Mouse (Mus musculus) lung, adult 2 months (tissue): ENCODE results near the gene Ccdc28a. TPM values are rescaled to one million over a fixed set of nuclear protein-coding genes. Genes with fewer than 3 reads are reported as not detected.

Source experiments
- DNase-seq: peaks from one replicate; pipeline ENCODE4 v3.0.0; 2022
- H3K4me1 ChIP-seq: fragments of 200-500 bp; 2 replicates; pipeline ENCODE4 v1.6.1; 2011; ENCODE audit warnings: low read length; ENCODE audit not compliant: control insufficient read depth, insufficient read depth
- H3K4me3 ChIP-seq: fragments of 200-500 bp; replicated peaks from 2 replicates; pipeline ENCODE3; 2011; ENCODE audit warnings: low read depth, mild to moderate bottlenecking, control low read depth, low read length; ENCODE audit errors: extremely low read depth
- CTCF ChIP-seq: fragments of 200-500 bp; IDR thresholded peaks from 2 replicates; pipeline ENCODE4 v1.5.1; 2011; ENCODE audit warnings: mild to moderate bottlenecking, low read length, control low read depth; ENCODE audit not compliant: insufficient read depth
- POLR2A ChIP-seq: fragments of 200-500 bp; IDR thresholded peaks from 2 replicates; pipeline ENCODE4 v1.6.1; 2011; ENCODE audit warnings: low read depth, mild to moderate bottlenecking, control low read depth, low read length, borderline replicate concordance; ENCODE audit errors: extremely low read depth
- WGBS: fragments of 180-500 bp; shearing (Covaris S2); methylation state at CpG from one replicate; pipeline ENCODE4 v1.1.7; 2018; 5-methylcytosine and 5-hydroxymethylcytosine counted together
- polyA plus RNA-seq: library from polyadenylated mRNA; depleted of rRNA; stranded (reverse); fragments of >200 nt; gene quantifications from 2 replicates; pipeline ENCODE4 v1.2.3, GENCODE M21; 2012

The Ccdc28a gene
- polyA plus RNA-seq, 1 experiment: 13.7 TPM

GRCm38 (mm10) chr10:18224386-18224785 is 10.4 kb downstream of the Ccdc28a start:
- 84% methylated on average over 3 of the region's 3 CpGs for whole genome bisulfite sequencing
- Histone ChIP-seq H3K4me3 (no peak overlapping the region), H3K4me1 (no peaks in the 10 kb centered on the region)
- DNase-seq: no peak
- TF ChIP-seq POLR2A (no peak), CTCF (no peak)

GRCm38 (mm10) chr10:18219351-18219750 is 15.4 kb downstream of the Ccdc28a start:
- Histone ChIP-seq H3K4me1 (no peaks in the 10 kb centered on the region), H3K4me3 (no peak overlapping the region)
- no peak for TF ChIP-seq POLR2A
- TF ChIP-seq CTCF: no peak
- no peak for DNase-seq
- WGBS: 83% methylated on average over 10 of the region's 10 CpGs

DNA sequence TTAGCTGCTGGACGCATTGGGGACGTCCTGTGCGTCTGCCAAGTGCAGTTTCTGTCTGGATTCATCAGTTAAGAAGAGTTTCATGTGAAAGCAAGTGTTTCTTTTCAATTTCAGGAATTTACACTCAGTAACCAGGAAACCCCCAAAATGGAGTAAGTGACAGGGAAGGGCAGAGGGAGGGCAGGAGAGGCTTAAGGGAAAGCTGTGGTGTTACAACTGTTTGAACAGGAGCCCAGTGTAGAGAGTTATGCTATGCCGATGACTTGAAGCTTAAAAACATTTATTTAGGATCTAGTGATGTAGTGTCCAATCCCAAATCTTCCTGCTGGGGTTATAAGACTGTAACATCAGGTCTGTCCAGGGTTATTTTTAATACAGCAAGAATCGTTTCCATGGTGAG is 20.7 kb downstream of the Ccdc28a start:
- 77% methylated on average over 5 of the region's 5 CpGs for WGBS
- TF ChIP-seq POLR2A (no peak), CTCF (no peak)

DNA sequence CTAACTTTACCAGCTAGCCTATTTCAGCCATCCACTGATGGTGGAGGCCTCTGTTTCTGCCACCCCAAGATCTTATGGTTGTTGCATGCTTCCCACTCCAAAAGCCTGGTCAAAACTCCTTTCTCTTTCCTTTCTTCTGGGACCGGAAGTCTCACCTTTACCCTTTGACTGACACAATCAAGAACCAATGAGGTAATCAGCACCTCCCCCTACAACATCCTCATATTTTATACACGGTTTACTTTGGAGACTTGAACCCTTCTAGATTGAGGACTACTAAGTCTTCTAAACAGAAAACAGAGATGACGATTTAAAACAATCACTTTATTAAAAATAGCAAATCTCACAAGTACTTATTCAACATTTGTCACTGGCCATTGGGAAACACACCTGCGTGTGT is 21.4 kb downstream of the Ccdc28a start:
- Histone ChIP-seq H3K4me3 (no peak overlapping the region), H3K4me1 (peaks cover 2% of the 10 kb centered on the region; the same call in 1 of the 2 replicates)
- no peak for TF ChIP-seq POLR2A
- no peak for TF ChIP-seq CTCF
- 68% methylated on average over 4 of the region's 4 CpGs for WGBS
- DNase-seq: no peak

More for the DNA sequence above, 20.7 kb downstream of the Ccdc28a start:
- DNase-seq: no peak
- H3K4me3 ChIP-seq: no peak overlapping the region
- H3K4me1 ChIP-seq: peaks cover 2% of the 10 kb centered on the region; the same call in 1 of the 2 replicates

DNA sequence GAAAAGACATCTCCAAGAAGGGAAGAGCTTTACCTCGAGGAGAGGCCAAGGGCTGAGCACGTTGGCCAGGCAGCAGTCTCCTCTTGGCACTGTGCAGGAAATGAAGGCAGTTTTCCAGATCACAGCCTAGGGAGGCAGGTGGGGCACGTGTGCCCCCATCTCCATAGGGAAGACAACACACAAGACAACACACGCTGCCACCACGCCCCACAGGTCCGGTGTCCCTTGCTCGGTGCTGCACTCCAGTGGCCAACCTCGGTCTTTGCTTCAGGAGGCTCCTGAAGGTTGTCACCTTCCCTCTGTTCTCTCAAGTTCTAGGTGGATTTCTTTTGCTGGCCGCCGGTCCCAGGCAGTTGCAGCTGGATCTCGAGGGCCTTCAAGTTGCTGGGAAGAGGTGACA is 24.1 kb downstream of the Ccdc28a start, which contains the start of gene Ect2l:
Gene Ect2l, minus strand, starts transcription at position 165 of the 400 bp plus-strand sequence.
- peak; percentile 31 for DNase-seq
- Histone ChIP-seq H3K4me1 (peaks cover 2% of the 10 kb centered on the region; the same call in 1 of the 2 replicates), H3K4me3 (no peak within 1 kb of the TSS)
- TF ChIP-seq POLR2A (peak; percentile 35; the same call in 1 of the 2 replicates), CTCF (peak; percentile 67)
- 5% methylated on average over 11 of the region's 11 CpGs for WGBS

DNA sequence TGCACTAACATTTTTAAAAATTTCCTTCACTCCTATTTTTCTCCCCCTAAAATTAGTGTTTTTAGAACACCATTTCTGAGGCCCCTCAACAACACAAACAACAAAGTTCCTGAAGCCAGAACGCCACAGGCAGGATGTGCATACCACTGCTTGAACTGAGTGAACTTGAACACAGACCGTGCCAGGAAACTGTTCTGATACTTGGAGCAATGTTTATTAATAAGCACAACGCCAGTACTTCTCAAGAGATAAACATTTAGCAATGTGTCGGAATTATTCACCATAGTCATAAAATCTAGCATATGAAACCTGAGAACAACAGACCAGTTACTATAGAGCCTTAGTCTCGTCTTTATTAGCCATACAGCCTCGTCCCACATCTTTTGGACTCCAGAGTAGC is 24.7 kb downstream of the Ccdc28a start:
- DNase-seq: no peak
- no peak overlapping the region for H3K4me3 ChIP-seq
- peaks cover 2% of the 10 kb centered on the region; the same call in 1 of the 2 replicates for H3K4me1 ChIP-seq
- TF ChIP-seq POLR2A: no peak
- TF ChIP-seq CTCF: no peak
- WGBS: 35% methylated on average over 6 of the region's 6 CpGs

DNA sequence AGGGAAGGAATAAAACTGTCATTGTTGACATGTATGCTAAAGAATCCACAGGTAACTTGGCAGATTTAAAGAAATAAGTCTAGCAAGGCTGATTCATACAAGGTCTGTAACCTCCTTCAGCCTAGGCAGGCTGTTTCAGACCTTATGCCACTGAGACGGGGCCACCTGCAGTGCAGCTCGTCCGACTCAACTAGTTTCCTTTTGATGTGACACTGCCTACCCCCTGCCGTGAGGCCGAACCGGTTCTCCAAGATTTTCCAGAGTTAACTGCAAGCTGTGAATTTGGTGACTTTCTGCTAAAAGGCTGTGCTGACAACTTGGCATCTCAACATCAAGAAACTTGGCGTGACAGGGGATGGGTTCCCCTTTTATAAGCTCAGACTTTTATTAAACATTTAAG is 30.7 kb downstream of the Ccdc28a start:
- 52% methylated on average over 7 of the region's 7 CpGs for WGBS
- H3K4me1 ChIP-seq: no peaks in the 10 kb centered on the region

GRCm38 (mm10) chr10:18202401-18202800 is 32.4 kb downstream of the Ccdc28a start:
- no peak for DNase-seq
- no peak overlapping the region for H3K4me3 ChIP-seq
- no peak for TF ChIP-seq POLR2A
- TF ChIP-seq CTCF: no peak
- WGBS: 77% methylated on average over 3 of the region's 3 CpGs
- H3K4me1 ChIP-seq: no peaks in the 10 kb centered on the region

More for the DNA sequence above, 30.7 kb downstream of the Ccdc28a start:
- TF ChIP-seq CTCF (no peak), POLR2A (no peak)
- DNase-seq: no peak
- no peak overlapping the region for H3K4me3 ChIP-seq

GRCm38 (mm10) chr10:18200656-18201055 is 34.1 kb downstream of the Ccdc28a start:
- no peak overlapping the region for H3K4me3 ChIP-seq
- peaks cover 4% of the 10 kb centered on the region for H3K4me1 ChIP-seq
- no peak for TF ChIP-seq POLR2A
- TF ChIP-seq CTCF: no peak
- no peak for DNase-seq
- 69% methylated on average over 9 of the region's 9 CpGs for WGBS

- no peak for DNase-seq
- peaks cover 4% of the 10 kb centered on the region for H3K4me1 ChIP-seq
- WGBS: 50% methylated on average over 4 of the region's 4 CpGs
- TF ChIP-seq POLR2A (no peak), CTCF (no peak)
- no peak overlapping the region for H3K4me3 ChIP-seq
These were observed 34.9 kb downstream of the Ccdc28a start for GRCm38 (mm10) chr10:18199919-18200318.
